ENCODE assay signal across 31 mouse cellular contexts in genomic region chr9:61306306-61306705, GRCm38 (mm10).
A peak's percentile ranks its signal among the peaks of the same experiment; 100 is the strongest.
DNase-seq lines count a peak whose midpoint lies in the region; ATAC-seq and TF ChIP-seq lines count a peak whose summit lies in the region.
"Had no signal": no experiment of that assay in that cellular context is flagged by ENCODE, and none has a peak within 500 bp of the region (broad histone marks: within the 10 kb centered on the region; RNA-seq: fewer than 3 reads in every experiment).

No protein-coding gene starts in this region.

- peak; percentile 95 for DNase-seq in liver, adult 2 months (ENCODE audit: extremely low read depth, low read depth, low spot score)
- DNase-seq in liver, postnatal 0 days: no peak
- DNase-seq in kidney, adult 8-10 months: peak; percentile 90 to 93
- peak; percentile 79 for DNase-seq in kidney, postnatal 10 days
- DNase-seq in yolk sac, embryonic 10.5 days (ENCODE audit: low spot score): peak; percentile 56
- DNase-seq in heart, postnatal 36 days: no peak
- DNase-seq: adrenal gland, adult 2 months; adrenal gland, postnatal 36 days; cerebellum, adult 18-20 months; cerebellum, postnatal 10 days; gastrocnemius, adult 2 months; lung, postnatal 36 days; right cerebral cortex, adult 18-20 months; spleen, adult 18-20 months; thymus, adult 18-20 months; thymus, postnatal 25 days had no signal

- H3K4me1 ChIP-seq in liver, adult 2 months (ENCODE audit: control insufficient read depth, insufficient read depth, low read length): peaks cover 11% of the 10 kb centered on the region; the same call in 1 of the 2 replicates
- no peaks in the 10 kb centered on the region for H3K4me1 ChIP-seq in liver, postnatal 0 days (ENCODE audit: insufficient read depth)
- peaks cover 29% of the 10 kb centered on the region for H3K4me1 ChIP-seq in forebrain, embryonic 12.5 days
- H3K4me1 ChIP-seq: hindbrain, embryonic 15.5 days had no signal

- no peak overlapping the region for H3K27ac ChIP-seq in liver, adult 2 months (replicated peaks; ENCODE audit: insufficient read depth, low read depth, low read length)
- H3K27ac ChIP-seq in liver, postnatal 0 days (ENCODE audit: low read depth): no peak overlapping the region
- no peak overlapping the region for H3K27ac ChIP-seq in forebrain, embryonic 12.5 days
- H3K27ac ChIP-seq: embryonic facial prominence, embryonic 13.5 days; forebrain, embryonic 10.5 days; gastrocnemius, adult 2 months; hindbrain, embryonic 15.5 days; limb, embryonic 10.5 days; limb, embryonic 15.5 days; liver, embryonic 15.5 days; neural tube, embryonic 12.5 days; stomach, postnatal 0 days had no signal

- no peak for TF ChIP-seq POLR2A in liver, adult 2 months (IDR thresholded peaks at IDR 0.05; ENCODE audit: extremely low read depth, insufficient read depth, low read length)

- H3K9ac ChIP-seq in liver, adult 2 months (ENCODE audit: low read depth, low read length): no peak overlapping the region
- no peak overlapping the region for H3K9ac ChIP-seq in liver, postnatal 0 days (replicated peaks)
- H3K9ac ChIP-seq in forebrain, embryonic 12.5 days: no peak overlapping the region
- H3K9ac ChIP-seq: embryonic facial prominence, embryonic 13.5 days; hindbrain, embryonic 15.5 days; limb, embryonic 15.5 days; liver, embryonic 15.5 days; neural tube, embryonic 12.5 days had no signal

- no peaks in the 10 kb centered on the region for H3K36me3 ChIP-seq in liver, adult 2 months (ENCODE audit: control insufficient read depth, insufficient read depth, low read length)
- H3K36me3 ChIP-seq in liver, postnatal 0 days (replicated peaks; ENCODE audit: insufficient read depth, low read length): no peaks in the 10 kb centered on the region
- no peaks in the 10 kb centered on the region for H3K36me3 ChIP-seq in forebrain, embryonic 12.5 days (replicated peaks)
- H3K36me3 ChIP-seq: embryonic facial prominence, embryonic 13.5 days; forebrain, embryonic 10.5 days; hindbrain, embryonic 15.5 days; limb, embryonic 10.5 days; limb, embryonic 15.5 days; liver, embryonic 15.5 days; neural tube, embryonic 12.5 days had no signal

- WGBS in liver, adult 2 months: 23% methylated on average over 9 of the region's 9 CpGs
- 66% methylated on average over 9 of the region's 9 CpGs for WGBS in liver, postnatal 0 days (ENCODE audit: insufficient replicate concordance)
- 83% methylated on average over 9 of the region's 9 CpGs for WGBS in forebrain, embryonic 12.5 days

- no peak for ATAC-seq in liver, postnatal 0 days
- no peak for ATAC-seq in forebrain, embryonic 12.5 days (ENCODE audit: low FRiP score)
- ATAC-seq: activated CD4-positive, CD25-positive, alpha-beta regulatory T cell, adult 4 months; CD4-positive, CD25-positive, alpha-beta regulatory T cell, adult 4 months; forebrain, embryonic 16.5 days; inflammation-experienced regulatory T-cells, adult 6 months had no signal

- H3K4me2 ChIP-seq in liver, postnatal 0 days (ENCODE audit: low read depth, low read length): no peak overlapping the region
- H3K4me2 ChIP-seq in forebrain, embryonic 12.5 days: no peak overlapping the region
- H3K4me2 ChIP-seq: embryonic facial prominence, embryonic 13.5 days; hindbrain, embryonic 15.5 days; limb, embryonic 15.5 days; liver, embryonic 15.5 days; midbrain, embryonic 11.5 days; neural tube, embryonic 12.5 days had no signal

- no peak for TF ChIP-seq CTCF in liver, adult 2 months (IDR thresholded peaks at IDR 0.05; ENCODE audit: low read depth, low read length)
- TF ChIP-seq CTCF in liver, postnatal 0 days (IDR thresholded peaks at IDR 0.05; ENCODE audit: low read depth): no peak

- no peaks in the 10 kb centered on the region for H3K79me2 ChIP-seq in liver, adult 2 months (ENCODE audit: control insufficient read depth, insufficient read depth, low read length)

- intact Hi-C loops in heart, postnatal 36 days (cut with DNase I): no loop called here

- no peaks in the 10 kb centered on the region for H3K27me3 ChIP-seq in liver, adult 2 months (ENCODE audit: control insufficient read depth, insufficient read depth, low read length)
- H3K27me3 ChIP-seq in liver, postnatal 0 days (ENCODE audit: insufficient read depth, low read length): no peaks in the 10 kb centered on the region
- H3K27me3 ChIP-seq in forebrain, embryonic 12.5 days: peaks cover 30% of the 10 kb centered on the region
- H3K27me3 ChIP-seq: hindbrain, embryonic 15.5 days; liver, embryonic 15.5 days had no signal

- H3K4me3 ChIP-seq in liver, adult 2 months (ENCODE audit: insufficient read depth, low read depth, low read length): no peak overlapping the region
- no peak overlapping the region for H3K4me3 ChIP-seq in liver, postnatal 0 days (ENCODE audit: low read depth, low read length)
- H3K4me3 ChIP-seq in forebrain, embryonic 12.5 days (replicated peaks): no peak overlapping the region
- H3K4me3 ChIP-seq: embryonic facial prominence, embryonic 13.5 days; forebrain, embryonic 10.5 days; gastrocnemius, adult 2 months; hindbrain, embryonic 15.5 days; limb, embryonic 10.5 days; limb, embryonic 15.5 days; liver, embryonic 15.5 days; myocyte; neural tube, embryonic 12.5 days had no signal

- TF ChIP-seq EP300 in liver, postnatal 0 days (IDR thresholded peaks at IDR 0.05; ENCODE audit: low read depth): no peak

- H3K9me3 ChIP-seq in liver, postnatal 0 days (ENCODE audit: low read length): peaks cover 3% of the 10 kb centered on the region; the same call in 1 of the 2 replicates
- H3K9me3 ChIP-seq in forebrain, embryonic 12.5 days: no peaks in the 10 kb centered on the region
- H3K9me3 ChIP-seq: embryonic facial prominence, embryonic 13.5 days; forebrain, embryonic 10.5 days; hindbrain, embryonic 15.5 days; limb, embryonic 10.5 days; limb, embryonic 15.5 days; liver, embryonic 15.5 days; neural tube, embryonic 12.5 days had no signal

Comparison
In these comparisons a context has a peak if more than half of its experiments do, and no peak if none do; other contexts are left out.
1. DNase-seq: peak in liver, adult 2 months (single experiment), kidney, adult 8-10 months (2 of 2), kidney, postnatal 10 days (single experiment) and yolk sac, embryonic 10.5 days (single experiment); none in liver, postnatal 0 days (single experiment) and heart, postnatal 36 days (0 of 2).